Mouse (Mus musculus) brown adipose tissue, adult 24 weeks (tissue): Measurements from ENCODE around the gene Ubr7. TPM values are rescaled to one million over a fixed set of nuclear protein-coding genes. Genes with fewer than 3 reads are reported as not detected.

Experiments
- H3K27ac ChIP-seq: fragments of 200-500 bp; replicated peaks from 2 replicates; pipeline ENCODE4 v1.5.1; 2012; ENCODE audit warnings: low read depth, mild to moderate bottlenecking, low read length
- H3K4me1 ChIP-seq: fragments of 200-500 bp; 2 replicates; pipeline ENCODE4 v1.6.1; 2012; ENCODE audit warnings: low read length, mixed read lengths; ENCODE audit not compliant: control insufficient read depth, insufficient read depth, insufficient read length
- H3K4me3 ChIP-seq: fragments of 200-500 bp; 2 replicates; pipeline ENCODE4 v1.5.1; 2012; ENCODE audit warnings: low read depth, mild to moderate bottlenecking, low read length, moderate library complexity; ENCODE audit not compliant: insufficient read depth
- polyA plus RNA-seq: library from polyadenylated mRNA; stranded (reverse); fragments of >200 nt; gene quantifications from 2 replicates; pipeline ENCODE4 v1.2.4, GENCODE M21; 2012; ENCODE audit not compliant: missing spikeins, insufficient read depth, insufficient read length

Ubr7 gene
- polyA plus RNA-seq, 1 experiment = 12.9 TPM

DNA sequence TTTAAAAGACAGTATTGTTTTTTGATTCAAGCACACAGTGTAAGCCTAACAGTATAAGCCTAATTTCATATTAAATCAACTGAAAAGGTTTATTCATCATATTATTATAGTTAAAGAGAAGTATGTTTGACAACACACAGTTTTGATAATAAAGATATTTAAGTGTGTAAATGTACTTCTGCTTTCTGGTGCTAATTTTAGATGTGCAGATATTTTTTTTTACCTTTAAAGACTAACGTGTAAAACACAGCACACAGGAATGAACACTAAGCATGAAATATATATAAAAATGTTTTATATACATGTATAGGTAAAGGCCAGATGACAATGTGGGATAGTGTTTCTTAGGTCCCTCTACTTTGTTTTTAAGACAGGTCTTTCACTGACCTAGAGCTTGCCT is 69.4 kb downstream of the Ubr7 start:
- no peaks in the 10 kb centered on the region for H3K4me1 ChIP-seq

More for the DNA sequence above, 69.4 kb downstream of the Ubr7 start:
- Histone ChIP-seq H3K27ac (no peak overlapping the region), H3K4me3 (no peak overlapping the region)

Other genes starting within 250 kb of the Ubr7 start
- not detected in 2 replicates for gene Chga, start 203.0 kb upstream of the Ubr7 start, polyA plus RNA-seq
- gene Itpk1, start 53.0 kb upstream of the Ubr7 start, polyA plus RNA-seq = 65.8 and 126 TPM in 2 replicates
- 1.6 and 2.3 TPM in 2 replicates for gene Moap1, start 14.3 kb upstream of the Ubr7 start, polyA plus RNA-seq
- 3.5 and 4.7 TPM in 2 replicates for gene Tmem251, start 14.2 kb upstream of the Ubr7 start, polyA plus RNA-seq
- not detected in 2 replicates for gene Gm28051, start 202 bp upstream of the Ubr7 start, polyA plus RNA-seq
- 7.5 and 8.8 TPM in 2 replicates for gene Gon7, start 164 bp upstream of the Ubr7 start, polyA plus RNA-seq
- gene Gm20604, start 705 bp downstream of the Ubr7 start, polyA plus RNA-seq = 5.1 and 5.8 TPM in 2 replicates
- 8.3 and 8.8 TPM in 2 replicates for gene Btbd7, start 120.5 kb downstream of the Ubr7 start, polyA plus RNA-seq
- not detected in 2 replicates for gene Cox8c, start 141.3 kb downstream of the Ubr7 start, polyA plus RNA-seq
- not detected in 2 replicates for gene Unc79, start 190.9 kb downstream of the Ubr7 start, polyA plus RNA-seq